Mouse (Mus musculus) left cerebral cortex, postnatal 36 days (tissue): ENCODE measurements around the gene Sh3yl1. TPM values are rescaled to one million over a fixed set of nuclear protein-coding genes. Genes with fewer than 3 reads are reported as not detected.

ENCODE experiments used
- DNase-seq, 2 experiments: peaks; one replicate each; pipeline ENCODE4 v3.0.0; 2021 to 2022; ENCODE audit warnings: low spot score in 2 of 2, mixed read lengths in 1 of 2
- intact Hi-C: fragments of 180-260 bp; cut with DNase I; formaldehyde crosslinking; loops from one replicate; pipeline ENCODE4 v1.15.1; 2025
- total RNA-seq, 2 experiments: library from RNA; stranded (reverse); gene quantifications; 2 replicates each; pipeline ENCODE4 v1.2.3; 2021

The Sh3yl1 gene
- total RNA-seq, 2 experiments from 2014 or later, result 14.1 to 14.5 TPM

DNA sequence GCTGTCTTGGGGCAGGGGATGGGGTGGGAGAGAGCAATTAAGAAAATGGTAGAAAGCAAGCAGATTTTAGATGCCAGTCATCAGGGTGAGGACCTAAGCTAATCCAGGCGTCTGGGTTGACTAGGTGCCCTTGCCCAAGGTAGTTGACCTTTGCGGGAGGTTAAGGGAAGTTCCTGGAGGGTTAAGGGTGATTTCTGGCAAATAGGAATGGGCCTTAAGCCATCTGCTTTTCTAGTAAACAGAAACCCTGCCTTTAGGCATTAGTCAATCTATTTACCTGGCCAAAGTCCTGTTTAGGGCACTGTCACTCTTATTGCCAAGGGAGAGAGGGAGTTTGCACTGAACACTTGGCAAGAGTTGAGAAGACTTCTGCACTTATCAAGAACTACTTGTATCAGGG lies 25.4 kb downstream of the Sh3yl1 start:
- intact Hi-C loops, result no loop called here
- DNase-seq, result no peak

DNA sequence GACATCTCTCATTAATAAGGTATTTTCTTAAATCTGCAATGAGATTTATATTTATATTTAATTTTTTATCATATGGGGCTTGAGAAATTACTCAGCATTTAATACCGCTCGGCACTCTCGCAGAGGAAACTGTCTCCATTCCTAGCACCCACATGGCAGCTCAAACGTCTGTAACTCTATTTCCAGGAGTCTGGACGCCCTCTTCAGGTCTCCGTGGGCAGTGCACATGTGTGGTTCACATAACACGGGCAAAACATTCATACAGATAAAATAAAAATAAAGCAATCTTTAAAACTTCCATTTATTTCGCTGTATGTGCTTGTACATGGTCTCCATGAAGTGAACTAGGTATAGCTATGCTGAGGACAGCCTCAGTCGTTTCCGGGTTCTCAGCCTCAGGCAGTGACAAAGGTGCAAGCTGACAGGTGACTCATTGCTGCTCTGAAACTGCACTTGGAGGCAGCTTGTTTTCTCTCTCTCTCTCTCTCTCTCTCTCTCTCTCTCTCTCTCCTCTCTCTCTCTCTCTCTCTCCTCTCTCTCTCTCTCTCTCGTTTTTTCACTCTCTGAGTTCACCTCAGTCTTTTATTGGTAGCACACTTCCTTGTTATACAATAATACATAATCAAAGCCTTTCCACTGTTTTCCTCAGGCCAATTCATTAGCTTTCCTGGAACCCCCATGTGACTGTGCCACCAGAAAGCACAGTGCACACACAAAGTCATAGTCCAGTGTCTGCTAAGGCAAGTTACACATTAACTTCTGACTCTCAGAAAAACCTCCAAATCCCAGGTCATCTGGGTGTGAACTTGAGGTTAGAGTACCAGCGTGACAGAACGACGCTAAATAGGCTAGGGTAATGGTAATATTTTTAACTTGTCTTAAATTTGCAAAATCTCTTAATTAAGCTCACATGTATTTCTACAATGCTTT lies 31.9 kb downstream of the Sh3yl1 start:
- intact Hi-C loops, result no loop called here
- DNase-seq, result no peak

- no peak for DNase-seq
- intact Hi-C loops, result no loop called here
Measured at GRCm38 (mm10) chr12:30944197-30944596, 32.7 kb downstream of the Sh3yl1 start.

GRCm38 (mm10) chr12:30970700-30971099 lies 59.2 kb downstream of the Sh3yl1 start:
- DNase-seq, result no peak
- intact Hi-C loops, result no loop called here

DNA sequence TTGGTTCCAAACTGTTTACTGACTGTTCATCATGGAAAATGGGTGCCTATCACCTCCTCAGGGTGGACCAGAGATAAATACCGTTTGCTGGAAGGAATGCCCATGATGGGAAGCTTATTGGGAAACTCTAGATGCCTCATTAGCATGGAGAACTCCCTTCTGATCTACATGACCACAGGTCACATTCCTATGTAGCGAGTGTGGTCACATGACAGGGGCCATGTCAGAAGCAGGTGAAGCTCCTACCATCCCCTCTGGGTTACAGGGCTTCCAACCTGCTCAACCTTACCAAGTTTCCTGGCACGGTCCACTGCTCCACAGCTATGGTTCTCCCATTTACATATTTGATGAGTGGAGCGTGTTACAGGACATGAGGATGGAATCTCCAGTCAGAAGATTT lies 92.3 kb downstream of the Sh3yl1 start:
- intact Hi-C loops, result no loop called here
- DNase-seq, result no peak

DNA sequence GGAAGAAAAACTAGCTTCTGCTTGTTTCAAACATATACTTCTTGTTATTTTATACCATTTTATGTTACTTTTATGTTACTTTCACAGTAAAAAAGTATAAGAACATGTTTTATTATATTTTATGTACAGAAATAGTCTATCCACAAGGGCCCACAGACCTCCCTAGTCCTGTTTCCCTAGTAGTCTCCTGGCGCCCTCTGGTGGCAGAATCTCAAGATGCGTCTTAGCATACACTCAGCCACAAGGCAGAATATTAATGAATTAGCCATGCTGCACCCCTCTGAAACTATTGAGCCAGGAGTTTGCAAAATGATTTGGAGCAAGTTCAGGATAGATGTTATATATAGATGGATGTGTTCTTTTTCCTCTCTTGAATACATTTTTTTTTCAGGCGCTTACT lies 93.5 kb downstream of the Sh3yl1 start:
- intact Hi-C loops, result loop anchor here (1.0 kb wide), 1 partner anchor 408 kb away; no protein-coding TSS in a partner anchor
- DNase-seq, result peak; percentile 33 to 56

GRCm38 (mm10) chr12:31008171-31008570 lies 96.7 kb downstream of the Sh3yl1 start:
- intact Hi-C loops, result no loop called here
- DNase-seq, result no peak

Other genes starting within 250 kb of the Sh3yl1 start
- 1 to 10 TPM; 1.8 to 3.1 TPM for gene Alkal2, start 27.3 kb upstream of the Sh3yl1 start, total RNA-seq
- 10 to 100 TPM; 47.4 to 51.6 TPM for gene Acp1, start 79 bp upstream of the Sh3yl1 start, total RNA-seq
- under 1 TPM in 1 of 2 experiments, not detected in 1; 0.16 TPM for gene Fam110c, start 162.2 kb downstream of the Sh3yl1 start, total RNA-seq